Mouse (Mus musculus) intestine, embryonic 16.5 days (tissue): ENCODE results near the gene Pdzk1ip1. TPM values are rescaled to one million over a fixed set of nuclear protein-coding genes. Genes with fewer than 3 reads are reported as not detected.
A peak's percentile ranks its signal among the peaks of the same experiment; 100 is the strongest.

Experiments
- ATAC-seq: fragments of 200-750 bp; cut with Nextera tagmentation; 2 replicates; pipeline ENCODE4 v1.8.0; 2017; ENCODE audit warnings: moderate TSS enrichment, moderate library complexity
- H3K27ac ChIP-seq: fragments of 300-500 bp; sonication (generic); 2 replicates; pipeline ENCODE4 v1.5.1; 2014; ENCODE audit warnings: mild to moderate bottlenecking, low read length
- H3K27me3 ChIP-seq: fragments of 300-500 bp; sonication (generic); replicated peaks from 2 replicates; pipeline ENCODE4 v1.6.1; 2014; ENCODE audit warnings: low read length, control low read depth, mixed read lengths; ENCODE audit not compliant: control insufficient read depth, insufficient read depth
- H3K36me3 ChIP-seq: fragments of 300-500 bp; sonication (generic); 2 replicates; pipeline ENCODE4 v1.6.1; 2014; ENCODE audit warnings: low read length, control low read depth; ENCODE audit not compliant: control insufficient read depth, insufficient read depth
- H3K4me1 ChIP-seq: fragments of 300-500 bp; sonication (generic); 2 replicates; pipeline ENCODE4 v1.6.1; 2014; ENCODE audit warnings: low read length, control low read depth, mixed read lengths; ENCODE audit not compliant: control insufficient read depth, insufficient read depth
- H3K4me2 ChIP-seq: fragments of 300-500 bp; sonication (generic); 2 replicates; pipeline ENCODE4 v1.6.1; 2014; ENCODE audit warnings: low read depth, low read length, control low read depth
- H3K4me3 ChIP-seq: fragments of 300-500 bp; sonication (generic); 2 replicates; pipeline ENCODE4 v1.5.1; 2014; ENCODE audit warnings: mild to moderate bottlenecking, low read length
- H3K9ac ChIP-seq: fragments of 300-500 bp; sonication (generic); 2 replicates; pipeline ENCODE4 v1.6.1; 2014; ENCODE audit warnings: low read depth, low read length
- H3K9me3 ChIP-seq: fragments of 300-500 bp; sonication (generic); 2 replicates; pipeline ENCODE4 v1.6.1; 2016; ENCODE audit warnings: low read length, control low read depth; ENCODE audit not compliant: control insufficient read depth
- WGBS: fragments of 180-500 bp; shearing (Covaris S2); extraction: QIAGEN DNeasy Blood & Tissue Kit; methylation state at CpG from one replicate; pipeline ENCODE4 v1.1.7; 2014; 5-methylcytosine and 5-hydroxymethylcytosine counted together
- polyA plus RNA-seq: library from polyadenylated mRNA; unstranded; fragments of >200 nt; fragmentation: Nextera tagmentation; extraction: Ambion mirVana; gene quantifications from 2 replicates; pipeline ENCODE4 v1.2.1, GENCODE M21; 2015

The Pdzk1ip1 gene
- polyA plus RNA-seq, 1 experiment from 2014 or later: 256 TPM

GRCm38 (mm10) chr4:115097146-115097496 is 8.6 kb downstream of the Pdzk1ip1 start:
- H3K4me2 ChIP-seq: peak overlapping the region; percentile 87
- 0% methylated on average over 6 of the region's 6 CpGs for WGBS
- peak overlapping the region; percentile 65 for H3K9ac ChIP-seq
- peak overlapping the region; percentile 35 for H3K4me3 ChIP-seq
- H3K27me3 ChIP-seq: no peaks in the 10 kb centered on the region; the same call in 1 of the 2 replicates
- no peaks in the 10 kb centered on the region for H3K9me3 ChIP-seq
- ATAC-seq: no peak; the same call in 1 of the 2 replicates
- H3K4me1 ChIP-seq: peaks cover 23% of the 10 kb centered on the region; the same call in 1 of the 2 replicates
- H3K36me3 ChIP-seq: no peaks in the 10 kb centered on the region
- H3K27ac ChIP-seq: peak overlapping the region; percentile 95

GRCm38 (mm10) chr4:115101682-115102081 is 13.2 kb downstream of the Pdzk1ip1 start:
- 33% methylated on average over 6 of the region's 6 CpGs for WGBS
- no peak for ATAC-seq
- Histone ChIP-seq H3K36me3 (no peaks in the 10 kb centered on the region), H3K9me3 (no peaks in the 10 kb centered on the region), H3K27ac (no peak overlapping the region), H3K27me3 (no peaks in the 10 kb centered on the region; the same call in 1 of the 2 replicates), H3K4me3 (no peak overlapping the region), H3K9ac (no peak overlapping the region), H3K4me2 (no peak overlapping the region), H3K4me1 (0 out of 2 replicates have a peak, but pooled peaks cover 4% of the 10 kb centered on the region)

GRCm38 (mm10) chr4:115103510-115103909 is 15.0 kb downstream of the Pdzk1ip1 start:
- no peak overlapping the region for H3K4me2 ChIP-seq
- ATAC-seq: no peak
- no peaks in the 10 kb centered on the region for H3K36me3 ChIP-seq
- no peak overlapping the region for H3K9ac ChIP-seq
- no peaks in the 10 kb centered on the region for H3K27me3 ChIP-seq
- no peaks in the 10 kb centered on the region for H3K4me1 ChIP-seq
- no peaks in the 10 kb centered on the region for H3K9me3 ChIP-seq
- 54% methylated on average over 4 of the region's 4 CpGs for WGBS
- no peak overlapping the region for H3K4me3 ChIP-seq
- H3K27ac ChIP-seq: no peak overlapping the region

- WGBS: 55% methylated on average over 2 of the region's 2 CpGs
- no peak overlapping the region for H3K9ac ChIP-seq
- no peaks in the 10 kb centered on the region for H3K9me3 ChIP-seq
- no peaks in the 10 kb centered on the region for H3K4me1 ChIP-seq
- H3K27ac ChIP-seq: no peak overlapping the region
- no peak overlapping the region for H3K4me2 ChIP-seq
- H3K27me3 ChIP-seq: no peaks in the 10 kb centered on the region
- ATAC-seq: peak; percentile 56
- no peak overlapping the region for H3K4me3 ChIP-seq
- H3K36me3 ChIP-seq: no peaks in the 10 kb centered on the region
These were observed 22.7 kb downstream of the Pdzk1ip1 start for GRCm38 (mm10) chr4:115111167-115111566.

- Histone ChIP-seq H3K4me2 (no peak overlapping the region), H3K9ac (no peak overlapping the region), H3K27me3 (no peaks in the 10 kb centered on the region), H3K9me3 (no peaks in the 10 kb centered on the region), H3K4me1 (no peaks in the 10 kb centered on the region), H3K27ac (no peak overlapping the region), H3K36me3 (no peaks in the 10 kb centered on the region), H3K4me3 (no peak overlapping the region)
- WGBS: 18% methylated on average over 5 of the region's 5 CpGs
- no peak for ATAC-seq
These were observed 24.8 kb downstream of the Pdzk1ip1 start for GRCm38 (mm10) chr4:115113266-115113665.

- 80% methylated on average over 3 of the region's 3 CpGs for WGBS
- no peak for ATAC-seq
- Histone ChIP-seq H3K4me1 (no peaks in the 10 kb centered on the region), H3K4me3 (no peak overlapping the region), H3K9me3 (no peaks in the 10 kb centered on the region), H3K4me2 (no peak overlapping the region), H3K9ac (no peak overlapping the region), H3K36me3 (no peaks in the 10 kb centered on the region), H3K27me3 (no peaks in the 10 kb centered on the region), H3K27ac (no peak overlapping the region)
These were observed 31.1 kb downstream of the Pdzk1ip1 start for GRCm38 (mm10) chr4:115119642-115120041.

- WGBS: 68% methylated on average over 2 of the region's 2 CpGs
- Histone ChIP-seq H3K4me1 (no peaks in the 10 kb centered on the region), H3K27ac (no peak overlapping the region; the same call in 1 of the 2 replicates), H3K4me2 (no peak overlapping the region), H3K9ac (no peak overlapping the region), H3K9me3 (no peaks in the 10 kb centered on the region), H3K36me3 (no peaks in the 10 kb centered on the region), H3K27me3 (no peaks in the 10 kb centered on the region), H3K4me3 (no peak overlapping the region)
- ATAC-seq: peak; percentile 59
These were observed 32.7 kb downstream of the Pdzk1ip1 start for GRCm38 (mm10) chr4:115121162-115121561.

GRCm38 (mm10) chr4:115121608-115122007 is 33.1 kb downstream of the Pdzk1ip1 start:
- H3K36me3 ChIP-seq: no peaks in the 10 kb centered on the region
- 60% methylated on average over 5 of the region's 5 CpGs for WGBS
- ATAC-seq: peak; percentile 74
- H3K27me3 ChIP-seq: no peaks in the 10 kb centered on the region
- H3K4me3 ChIP-seq: no peak overlapping the region
- no peak overlapping the region; the same call in 1 of the 2 replicates for H3K27ac ChIP-seq
- no peaks in the 10 kb centered on the region for H3K4me1 ChIP-seq
- H3K9me3 ChIP-seq: no peaks in the 10 kb centered on the region
- H3K4me2 ChIP-seq: no peak overlapping the region
- no peak overlapping the region for H3K9ac ChIP-seq

- Histone ChIP-seq H3K9me3 (no peaks in the 10 kb centered on the region), H3K9ac (no peak overlapping the region), H3K4me1 (no peaks in the 10 kb centered on the region), H3K4me2 (no peak overlapping the region), H3K27ac (no peak overlapping the region), H3K36me3 (no peaks in the 10 kb centered on the region), H3K4me3 (no peak overlapping the region), H3K27me3 (no peaks in the 10 kb centered on the region)
- 65% methylated on average over 2 of the region's 2 CpGs for WGBS
- no peak for ATAC-seq
These were observed 35.0 kb downstream of the Pdzk1ip1 start for GRCm38 (mm10) chr4:115123507-115123906.

- Histone ChIP-seq H3K36me3 (no peaks in the 10 kb centered on the region), H3K4me1 (no peaks in the 10 kb centered on the region), H3K27ac (no peak overlapping the region), H3K9ac (no peak overlapping the region), H3K4me3 (no peak overlapping the region), H3K9me3 (no peaks in the 10 kb centered on the region), H3K4me2 (no peak overlapping the region), H3K27me3 (no peaks in the 10 kb centered on the region)
- no peak for ATAC-seq
These were observed 36.2 kb downstream of the Pdzk1ip1 start for GRCm38 (mm10) chr4:115124713-115125112.
